Mouse (Mus musculus): ENCODE results near the gene Olfr726.

GRCm38 (mm10) chr14:50062733-50063104 is 28.0 kb downstream of the Olfr726 start:
- TF ChIP-seq POLR2A (IDR thresholded peaks at IDR 0.05; ENCODE audit: insufficient read depth, low read depth, low read length) (no peak), CTCF (IDR thresholded peaks at IDR 0.05; ENCODE audit: insufficient read depth, low read depth, low read length) (no peak)
